Comparison of ENCODE assay signal across 30 mouse cellular contexts in the genomic region with DNA sequence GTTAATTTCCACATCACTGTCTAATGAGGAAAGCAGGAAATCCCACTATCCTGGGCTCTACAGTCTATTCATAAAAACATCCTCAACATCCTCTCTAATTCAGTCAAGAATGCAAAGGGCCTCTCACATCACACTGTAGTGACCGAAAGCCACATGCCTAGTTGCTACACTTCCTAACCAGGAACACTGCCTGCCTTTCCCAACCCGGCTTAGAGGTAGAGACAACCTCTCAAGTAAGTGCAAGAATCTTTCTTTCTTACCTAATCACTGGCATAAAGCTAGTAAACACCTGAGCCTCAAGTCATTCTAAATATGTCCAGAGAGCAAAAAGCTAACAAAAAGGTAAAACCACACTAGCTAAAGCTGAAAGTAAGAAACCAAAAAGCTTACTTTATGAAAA.
DNase-seq lines count a peak whose midpoint lies in the region; ATAC-seq and TF ChIP-seq lines count a peak whose summit lies in the region.
"Had no signal": no experiment of that assay in that cellular context is flagged by ENCODE, and none has a peak within 500 bp of the region (broad histone marks: within the 10 kb centered on the region; RNA-seq: fewer than 3 reads in every experiment).

No protein-coding gene starts in this region.

- peaks cover 3% of the 10 kb centered on the region; the same call in 1 of the 2 replicates for H3K4me1 ChIP-seq in liver, postnatal 0 days (ENCODE audit: insufficient read depth)
- H3K4me1 ChIP-seq in liver, embryonic 11.5 days (replicated peaks; ENCODE audit: control insufficient read depth, insufficient read depth, low read length): no peaks in the 10 kb centered on the region
- H3K4me1 ChIP-seq: embryonic facial prominence, embryonic 13.5 days; kidney, embryonic 15.5 days; midbrain, embryonic 12.5 days; neural tube, embryonic 12.5 days had no signal

- H3K9me3 ChIP-seq in liver, postnatal 0 days (ENCODE audit: low read length): no peaks in the 10 kb centered on the region
- no peaks in the 10 kb centered on the region for H3K9me3 ChIP-seq in liver, embryonic 11.5 days (ENCODE audit: control insufficient read depth, low read length)
- H3K9me3 ChIP-seq: embryonic facial prominence, embryonic 13.5 days; kidney, embryonic 15.5 days; megakaryocyte, embryonic 14.5 days; midbrain, embryonic 12.5 days; neural tube, embryonic 12.5 days had no signal

- no peak overlapping the region for H3K4me3 ChIP-seq in liver, postnatal 0 days (ENCODE audit: low read depth, low read length)
- no peak overlapping the region for H3K4me3 ChIP-seq in liver, embryonic 11.5 days (ENCODE audit: low read depth, low read length)
- H3K4me3 ChIP-seq: embryonic facial prominence, embryonic 13.5 days; gastrocnemius, adult 2 months; kidney, embryonic 15.5 days; megakaryocyte, embryonic 14.5 days; midbrain, embryonic 12.5 days; myocyte; neural tube, embryonic 12.5 days had no signal

- no peak for TF ChIP-seq CTCF in liver, postnatal 0 days (IDR thresholded peaks at IDR 0.05; ENCODE audit: low read depth)

- H3K36me3 ChIP-seq in liver, postnatal 0 days (replicated peaks; ENCODE audit: insufficient read depth, low read length): no peaks in the 10 kb centered on the region
- no peaks in the 10 kb centered on the region for H3K36me3 ChIP-seq in liver, embryonic 11.5 days (ENCODE audit: control insufficient read depth, insufficient read depth, low read length)
- H3K36me3 ChIP-seq: embryonic facial prominence, embryonic 13.5 days; kidney, embryonic 15.5 days; midbrain, embryonic 12.5 days; neural tube, embryonic 12.5 days had no signal

- peak; percentile 56 for DNase-seq in heart, adult 11 months
- no peak for DNase-seq in heart, adult 18-20 months
- DNase-seq in liver, postnatal 0 days: no peak
- no peak for DNase-seq in liver, embryonic 11.5 days (ENCODE audit: low spot score)
- peak; percentile 35 for DNase-seq in 416B (ENCODE audit: low read depth)
- DNase-seq in T-cell, adult 2 months (ENCODE audit: low spot score): no peak
- DNase-seq: adrenal gland, postnatal 14 days; cerebellum, adult 18-20 months; cerebellum, postnatal 10 days; gastrocnemius, adult 2 months; gastrocnemius, postnatal 36 days; heart, postnatal 14 days; kidney, adult 18-20 months; kidney, postnatal 25 days; left cerebral cortex, postnatal 4 days; lung, embryonic 14.5 days; right cerebral cortex, adult 18-20 months; spleen, adult 18-20 months; thymus, postnatal 14 days had no signal

- H3K4me2 ChIP-seq in liver, postnatal 0 days (ENCODE audit: low read depth, low read length): no peak overlapping the region
- H3K4me2 ChIP-seq in liver, embryonic 11.5 days: no peak overlapping the region
- H3K4me2 ChIP-seq: embryonic facial prominence, embryonic 13.5 days; heart, embryonic 11.5 days; kidney, embryonic 15.5 days; lung, embryonic 14.5 days; midbrain, embryonic 12.5 days; neural tube, embryonic 12.5 days had no signal

- no peak; the same call in 1 of the 2 replicates for TF ChIP-seq EP300 in liver, postnatal 0 days (IDR thresholded peaks at IDR 0.05; ENCODE audit: low read depth)

- no peak overlapping the region for H3K9ac ChIP-seq in liver, postnatal 0 days (replicated peaks)
- no peak overlapping the region for H3K9ac ChIP-seq in liver, embryonic 11.5 days (ENCODE audit: low read depth, low read length)
- H3K9ac ChIP-seq: embryonic facial prominence, embryonic 13.5 days; kidney, embryonic 15.5 days; lung, embryonic 14.5 days; midbrain, embryonic 12.5 days; neural tube, embryonic 12.5 days had no signal

- 57% methylated on average over 2 of the region's 2 CpGs for WGBS in liver, postnatal 0 days (ENCODE audit: insufficient replicate concordance)
- 75% methylated on average over 2 of the region's 2 CpGs for WGBS in liver, embryonic 11.5 days

- H3K27ac ChIP-seq in liver, postnatal 0 days (ENCODE audit: low read depth): peak overlapping the region; percentile 36; the same call in 1 of the 2 replicates
- no peak overlapping the region for H3K27ac ChIP-seq in liver, embryonic 11.5 days (ENCODE audit: low read depth, low read length)
- H3K27ac ChIP-seq: embryonic facial prominence, embryonic 13.5 days; gastrocnemius, adult 2 months; kidney, embryonic 15.5 days; midbrain, embryonic 12.5 days; neural tube, embryonic 12.5 days had no signal

- ATAC-seq in liver, postnatal 0 days: 0 out of 2 replicates have a peak, but pooled peaks have one; percentile 29
- no peak for ATAC-seq in liver, embryonic 11.5 days (replicated peaks; ENCODE audit: low FRiP score)
- peak; percentile 94 for ATAC-seq in megakaryocyte, adult 5-6 weeks (ENCODE audit: poor library complexity, severe bottlenecking)
- ATAC-seq: forebrain, embryonic 16.5 days; hindbrain, embryonic 16.5 days; Patski had no signal

- H3K27me3 ChIP-seq in liver, postnatal 0 days (ENCODE audit: insufficient read depth, low read length): no peaks in the 10 kb centered on the region
- H3K27me3 ChIP-seq in liver, embryonic 11.5 days (replicated peaks; ENCODE audit: control insufficient read depth, insufficient read depth, low read length): no peaks in the 10 kb centered on the region
- H3K27me3 ChIP-seq: embryonic facial prominence, embryonic 13.5 days; kidney, embryonic 15.5 days; megakaryocyte, embryonic 14.5 days; midbrain, embryonic 12.5 days; neural tube, embryonic 12.5 days; Patski had no signal

Comparison
In these comparisons a context has a peak if more than half of its experiments do, and no peak if none do; other contexts are left out.
1. DNase-seq: peak in heart, adult 11 months (single experiment) and 416B (single experiment); none in heart, adult 18-20 months (0 of 2), liver, postnatal 0 days (single experiment), liver, embryonic 11.5 days (single experiment) and T-cell, adult 2 months (single experiment).